Mouse (Mus musculus) monocyte, adult 5-6 weeks (primary cell): Measurements from ENCODE around the gene Iqgap1. TPM values are rescaled to one million over a fixed set of nuclear protein-coding genes. Genes with fewer than 3 reads are reported as not detected.

Experiments
- ATAC-seq: fragments of 153-309, 156-312 bp; replicated peaks from 2 replicates; pipeline ENCODE4 v1.8.0; 2017; ENCODE audit warnings: mild to moderate bottlenecking; ENCODE audit not compliant: low TSS enrichment, insufficient number of reproducible peaks, severe bottlenecking, poor library complexity, low FRiP score
- total RNA-seq: library from RNA; stranded (forward); fragments of 200-1000, 200-491, 200-594 nt; gene quantifications from 3 replicates; pipeline ENCODE4 v1.2.3, GENCODE M21; 2017

Gene Iqgap1
- total RNA-seq, 1 experiment from 2014 or later: 610 TPM

- ATAC-seq: no peak
Observed at GRCm38 (mm10) chr7:80696334-80696733, 129.4 kb downstream of the Iqgap1 start.

GRCm38 (mm10) chr7:80692472-80692871, 133.3 kb downstream of the Iqgap1 start:
- no peak for ATAC-seq

- no peak for ATAC-seq
Observed at GRCm38 (mm10) chr7:80691131-80691530, 134.6 kb downstream of the Iqgap1 start.

GRCm38 (mm10) chr7:80689221-80689591, 136.6 kb downstream of the Iqgap1 start:
- ATAC-seq: no peak

GRCm38 (mm10) chr7:80688556-80689220, 137.1 kb downstream of the Iqgap1 start, which contains the start of gene Crtc3:
Crtc3 (minus strand) TSS chr7:80688877.
- peak; percentile 53 for ATAC-seq

- ATAC-seq: peak; percentile 49; the same call in 1 of the 2 replicates
Observed at GRCm38 (mm10) chr7:80687721-80688555, 137.8 kb downstream of the Iqgap1 start.

GRCm38 (mm10) chr7:80685639-80686038, 140.1 kb downstream of the Iqgap1 start:
- ATAC-seq: no peak

- ATAC-seq: no peak
Observed at GRCm38 (mm10) chr7:80682630-80683029, 143.1 kb downstream of the Iqgap1 start.

- ATAC-seq: peak; percentile 75
Observed at GRCm38 (mm10) chr7:80680218-80680847, 145.4 kb downstream of the Iqgap1 start.

- ATAC-seq: no peak
Observed at GRCm38 (mm10) chr7:80672323-80672722, 153.5 kb downstream of the Iqgap1 start.

GRCm38 (mm10) chr7:80670889-80671288, 154.9 kb downstream of the Iqgap1 start:
- no peak for ATAC-seq

- no peak for ATAC-seq
Observed at GRCm38 (mm10) chr7:80667190-80667589, 158.6 kb downstream of the Iqgap1 start.

- no peak for ATAC-seq
Observed at GRCm38 (mm10) chr7:80666198-80666915, 159.4 kb downstream of the Iqgap1 start.

Other genes with a start within 250 kb of the Iqgap1 start
- gene Crtc3, start 137.1 kb downstream of the Iqgap1 start, total RNA-seq: 15.6 to 23.1 TPM (median 18.1 TPM) in 3 replicates
- gene Zscan2, start 34.9 kb upstream of the Iqgap1 start, total RNA-seq: 6.9 to 12.1 TPM (median 9.2 TPM) in 3 replicates
- 6.9 to 25.2 TPM (median 10.8 TPM) in 3 replicates for gene Wdr73, start 75.3 kb upstream of the Iqgap1 start, total RNA-seq
- gene Nmb, start 79.1 kb upstream of the Iqgap1 start, total RNA-seq: 1.6 to 7.3 TPM (median 3.1 TPM) in 3 replicates
- gene Sec11a, start 121.8 kb upstream of the Iqgap1 start, total RNA-seq: 316 to 442 TPM (median 424 TPM) in 3 replicates
- 24.9 to 45.0 TPM (median 31.7 TPM) in 3 replicates for gene Zfp592, start 167.7 kb upstream of the Iqgap1 start, total RNA-seq
- 0.10 TPM in 1 of 3 replicates, not detected in the others for gene Alpk3, start 231.6 kb upstream of the Iqgap1 start, total RNA-seq